Mouse (Mus musculus): ENCODE data around the gene Npas4.
"Not testable (repeated sequence)": the region's sequence is repeated elsewhere in the genome, so short reads cannot be mapped to it uniquely, and the experiment has no call there.

The Npas4 gene

DNA sequence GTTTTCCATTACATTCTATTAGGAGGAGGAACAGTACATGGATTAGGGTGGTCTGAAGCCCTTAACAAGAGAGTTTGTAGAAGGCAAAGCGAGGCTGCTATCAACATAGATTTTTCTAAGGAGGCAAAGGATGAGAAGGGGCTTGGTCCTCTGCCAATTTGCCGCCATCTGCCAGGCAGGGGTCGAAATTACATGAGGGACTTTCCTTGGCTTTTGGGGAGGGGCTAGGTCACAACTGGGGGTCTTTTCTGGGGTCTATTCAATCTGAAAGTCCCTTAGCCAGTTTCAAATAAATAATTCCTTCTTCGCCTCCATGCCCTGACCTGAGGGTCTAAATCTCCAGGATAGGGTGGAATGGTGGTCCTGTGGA, at the start of gene Npas4:
Gene Npas4 (minus strand): TSS at position 61 of the 370 bp plus-strand sequence.
- DNase-seq, result no peak

DNA sequence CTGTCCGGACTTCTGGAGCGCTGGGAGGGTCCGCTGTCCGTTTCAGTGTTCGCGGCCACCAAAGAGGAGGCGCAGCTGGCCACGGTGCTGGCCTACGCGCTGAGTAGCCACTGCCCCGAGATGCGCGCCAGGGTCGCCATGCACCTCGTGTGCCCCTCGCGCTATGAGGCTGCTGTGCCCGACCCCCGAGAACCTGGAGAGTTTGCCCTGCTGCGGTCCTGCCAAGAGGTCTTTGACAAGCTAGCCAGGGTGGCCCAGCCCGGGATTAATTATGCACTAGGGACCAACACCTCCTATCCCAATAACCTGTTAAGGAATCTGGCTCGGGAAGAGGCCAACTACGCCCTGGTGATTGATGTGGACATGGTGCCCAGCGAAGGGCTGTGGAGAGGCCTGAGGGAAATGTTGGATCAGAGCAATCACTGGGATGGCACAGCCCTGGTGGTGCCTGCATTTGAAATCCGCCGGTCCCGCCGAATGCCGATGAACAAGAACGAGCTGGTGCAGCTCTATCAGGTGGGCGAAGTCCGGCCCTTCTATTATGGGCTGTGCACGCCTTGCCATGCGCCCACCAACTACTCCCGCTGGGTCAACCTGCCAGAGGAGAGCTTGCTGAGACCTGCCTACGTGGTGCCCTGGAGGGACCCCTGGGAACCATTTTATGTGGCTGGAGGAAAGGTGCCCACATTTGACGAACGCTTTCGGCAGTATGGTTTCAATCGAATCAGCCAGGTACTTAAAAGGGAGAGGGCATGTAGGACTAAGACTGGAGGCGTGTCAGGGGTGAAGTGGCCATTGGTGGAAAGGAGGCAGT, 49.4 kb upstream of the Npas4 start:
- DNase-seq, result peak; percentile 45

DNA sequence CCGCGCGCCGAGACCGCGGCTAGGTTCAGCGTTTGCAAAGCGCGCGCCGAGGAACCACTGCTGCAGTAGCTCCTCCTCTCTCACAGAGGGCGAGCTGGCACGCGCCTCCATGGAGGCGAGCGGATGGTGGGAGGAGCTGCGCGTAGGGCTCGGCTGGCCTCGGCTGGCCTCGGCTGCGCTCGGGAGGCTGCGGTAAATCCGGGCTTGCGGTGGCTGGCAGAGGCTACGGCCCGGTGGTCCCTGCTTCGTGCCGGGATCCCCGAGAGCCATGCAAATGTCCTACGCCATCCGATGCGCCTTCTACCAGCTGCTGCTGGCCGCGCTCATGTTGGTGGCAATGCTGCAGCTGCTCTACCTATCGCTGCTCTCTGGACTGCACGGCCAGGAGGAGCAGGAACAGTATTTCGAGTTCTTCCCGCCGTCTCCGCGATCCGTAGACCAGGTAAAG, 48.6 kb upstream of the Npas4 start, which contains the start of the genes B4gat1 and AC124502.3:
Gene B4gat1 (plus strand): TSS at position 118 of the 448 bp plus-strand sequence.
Gene AC124502.3 (plus strand): TSS at position 183 of the 448 bp plus-strand sequence.
- peak; percentile 96 for DNase-seq

DNA sequence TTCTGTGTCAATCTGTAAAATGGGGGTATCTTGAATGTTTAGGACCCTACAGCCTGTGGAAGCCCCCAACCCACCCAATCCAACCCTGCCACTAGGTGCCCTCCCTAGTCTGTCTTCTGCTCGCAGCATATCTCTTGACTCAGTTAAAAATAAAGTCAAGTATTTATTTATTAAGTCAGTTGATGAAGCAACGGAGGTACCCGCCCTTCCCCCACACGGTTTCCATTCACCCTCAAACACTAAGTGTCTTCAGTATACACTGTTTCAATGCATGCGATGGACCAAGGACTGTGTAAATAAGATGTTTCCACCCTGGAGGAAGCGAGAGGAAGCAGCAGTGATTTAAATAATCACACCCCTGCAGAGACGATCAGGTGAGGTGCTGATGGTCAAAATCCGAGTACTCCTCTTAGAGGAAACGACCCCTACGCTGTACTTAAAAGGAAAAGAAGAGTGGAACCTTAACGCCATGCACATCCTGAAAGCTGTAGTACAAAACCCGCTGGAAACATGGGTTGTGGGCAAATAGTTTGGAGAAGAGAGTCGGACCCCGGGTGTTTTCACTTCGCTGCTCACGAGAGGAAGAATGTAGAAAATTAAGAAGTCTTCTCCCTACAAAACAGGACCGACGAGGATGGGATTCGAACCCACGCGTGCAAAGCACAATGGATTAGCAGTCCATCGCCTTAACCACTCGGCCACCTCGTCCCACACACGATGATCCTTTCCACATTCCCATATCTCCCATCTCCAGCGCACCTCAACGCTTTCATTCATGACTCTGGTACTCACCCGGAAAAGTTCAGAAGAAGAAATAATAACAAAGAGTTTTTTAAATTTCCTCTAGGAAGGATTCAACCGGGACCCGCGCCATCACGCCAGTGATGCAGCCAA, 47.8 kb upstream of the Npas4 start:
- DNase-seq, result peak; percentile 88

DNA sequence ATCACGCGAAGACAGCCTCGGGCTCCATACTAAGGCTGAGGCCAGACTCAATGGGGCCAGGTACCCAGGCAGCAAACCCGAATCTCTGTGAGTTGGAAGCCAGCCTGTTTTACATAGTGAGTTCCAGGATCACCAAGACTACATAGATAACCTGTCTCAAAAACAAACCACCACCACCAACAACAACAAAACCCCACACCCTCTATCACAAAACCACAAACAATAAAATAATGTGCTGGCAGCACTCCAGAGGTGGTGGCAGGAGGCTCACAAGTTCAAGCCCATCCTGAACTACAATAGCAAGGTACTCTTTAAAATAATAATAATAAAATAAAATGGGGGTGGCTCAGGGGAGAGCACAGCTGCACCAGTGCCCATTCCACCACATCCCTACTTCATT, 46.5 kb upstream of the Npas4 start:
- DNase-seq, result no peak

DNA sequence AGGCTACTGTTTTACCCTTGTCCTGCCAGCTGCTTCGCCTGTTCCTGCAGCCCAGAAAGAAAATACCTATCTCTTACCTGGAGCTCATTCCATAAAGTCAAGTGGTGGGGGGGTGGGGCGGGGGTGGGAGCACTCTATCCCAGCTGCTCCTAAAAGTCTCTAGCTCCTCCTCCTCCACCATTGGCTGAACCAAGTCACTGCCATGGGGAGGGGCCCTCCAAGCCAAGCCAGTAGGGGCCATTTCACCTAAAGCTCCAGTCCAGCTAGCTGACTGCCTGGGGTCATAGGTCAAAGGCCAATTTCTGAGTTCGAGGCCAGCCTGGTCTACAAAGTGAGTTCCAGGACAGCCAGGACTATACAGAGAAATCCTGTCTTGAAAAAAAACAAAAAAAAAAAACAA, 42.6 kb upstream of the Npas4 start:
- DNase-seq, result no peak

DNA sequence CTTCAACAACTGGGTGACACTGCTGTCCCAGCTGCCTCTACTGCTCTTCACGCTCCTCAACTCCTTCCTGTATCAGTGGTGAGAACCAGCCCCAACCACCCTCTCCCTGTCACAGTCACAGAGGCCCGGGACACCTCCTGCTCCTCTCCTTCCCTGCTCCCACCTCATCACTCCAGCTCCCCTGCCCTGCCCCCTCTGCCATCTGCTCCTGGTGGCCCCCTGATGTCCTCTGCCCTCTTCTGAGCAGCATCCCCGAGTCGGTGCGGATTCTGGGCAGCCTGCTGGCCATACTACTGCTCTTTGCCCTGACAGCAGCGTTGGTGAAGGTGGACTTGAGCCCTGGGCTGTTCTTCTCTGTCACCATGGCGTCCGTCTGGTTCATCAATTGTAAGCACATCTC, 36.0 kb upstream of the Npas4 start:
- no peak for DNase-seq

DNA sequence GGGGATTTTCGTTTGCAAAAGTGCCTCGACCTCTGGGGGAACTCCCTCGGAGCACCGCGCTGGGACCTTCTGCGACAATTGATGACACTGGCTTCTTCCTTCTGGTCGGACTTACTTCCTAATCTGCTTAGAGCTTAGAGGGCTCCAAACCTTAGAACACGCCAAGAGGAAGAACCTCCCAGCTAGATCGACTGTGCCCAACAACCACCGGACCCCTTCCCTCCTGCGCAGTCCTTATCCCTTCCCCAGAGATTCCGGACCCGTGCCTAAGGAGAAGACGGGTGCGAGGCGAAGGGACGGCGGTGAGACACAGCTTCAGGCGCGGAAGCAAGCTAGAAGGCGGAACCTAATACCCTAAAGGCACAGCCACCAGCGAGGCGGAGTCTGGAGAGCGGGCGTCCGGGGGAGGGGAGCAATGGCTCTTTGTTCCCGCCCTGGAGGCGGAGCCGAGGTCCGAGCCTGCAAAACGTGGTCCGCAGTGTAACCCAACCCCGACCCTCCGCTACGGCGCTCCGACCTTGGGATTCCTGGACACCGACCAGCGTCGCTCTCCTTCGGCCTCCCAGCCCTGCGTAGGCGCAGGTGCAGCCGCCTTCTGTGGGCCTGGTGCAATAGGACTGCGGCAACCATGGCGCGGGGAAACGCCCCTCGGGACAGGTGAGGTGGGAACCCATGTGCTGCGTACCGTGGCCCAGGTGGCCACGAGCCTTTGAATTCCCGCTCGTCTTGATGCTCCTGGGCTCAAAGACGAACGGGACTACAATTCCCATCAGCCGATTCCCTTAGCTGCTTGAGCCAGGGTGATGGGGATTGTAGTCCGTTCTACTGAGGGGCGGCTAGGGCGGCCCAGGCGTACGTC, 33.7 kb upstream of the Npas4 start, which contains the start of gene Slc29a2:
Gene Slc29a2 (plus strand): TSS at position 240 of the 859 bp plus-strand sequence.
- DNase-seq, result peak; percentile 97

DNA sequence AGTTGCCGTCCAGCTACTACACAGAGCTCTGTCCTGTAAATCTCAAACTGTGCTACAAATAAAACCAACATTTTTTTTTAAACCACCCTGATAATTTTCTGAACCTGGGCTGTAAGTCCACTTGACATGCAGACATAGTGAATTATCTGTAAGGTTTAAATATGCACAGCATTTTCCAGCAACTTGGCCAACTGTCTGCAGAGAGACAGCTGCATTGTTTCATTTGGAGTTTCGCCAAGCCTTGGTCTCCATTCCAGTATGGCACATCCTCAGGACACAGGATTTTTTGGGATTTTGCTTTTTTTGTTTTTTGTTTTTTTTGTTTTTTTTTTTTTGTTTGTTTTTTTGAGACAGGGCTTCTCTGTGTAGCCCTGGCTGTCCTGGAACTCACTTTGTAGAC, 31.3 kb upstream of the Npas4 start:
- no peak for DNase-seq

DNA sequence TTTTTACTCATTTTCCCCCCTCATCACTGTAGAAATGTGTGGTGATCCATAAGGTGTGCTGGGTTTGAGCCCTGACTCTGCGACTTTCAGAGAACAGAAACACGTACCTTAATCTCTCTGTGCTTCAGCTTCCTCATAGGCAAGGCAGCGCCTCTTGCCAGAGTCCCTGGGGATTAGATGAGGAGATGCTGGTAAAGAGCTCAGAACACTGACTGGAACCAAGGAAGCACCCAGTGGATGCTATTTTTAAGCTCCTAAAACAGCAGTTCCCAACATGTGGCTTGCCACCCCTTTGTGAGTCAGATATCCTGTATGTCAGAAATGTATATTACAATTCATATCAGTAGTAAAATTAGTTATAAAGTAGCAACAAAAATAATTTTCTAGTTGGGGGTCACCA, 28.1 kb upstream of the Npas4 start:
- DNase-seq, result no peak

DNA sequence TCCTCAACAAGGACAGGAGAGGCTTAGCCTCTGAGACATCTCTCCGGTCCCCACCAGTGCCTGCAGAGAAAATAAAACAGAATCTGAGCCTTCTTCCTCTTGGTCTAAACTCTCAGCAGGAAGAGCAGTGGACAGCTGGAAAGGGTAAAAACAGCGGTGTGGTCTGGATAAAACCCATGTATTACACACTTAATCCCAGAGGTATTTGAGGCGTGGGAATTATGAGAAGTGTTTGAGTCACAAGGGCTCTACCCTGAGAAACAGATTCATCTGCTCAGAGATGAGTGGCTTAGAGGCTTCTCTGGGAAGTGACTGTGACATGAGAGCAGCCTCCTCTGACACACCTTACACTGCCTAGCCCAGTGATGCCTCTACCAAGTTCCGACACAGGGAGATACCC, 27.5 kb upstream of the Npas4 start:
- no peak for DNase-seq

DNA sequence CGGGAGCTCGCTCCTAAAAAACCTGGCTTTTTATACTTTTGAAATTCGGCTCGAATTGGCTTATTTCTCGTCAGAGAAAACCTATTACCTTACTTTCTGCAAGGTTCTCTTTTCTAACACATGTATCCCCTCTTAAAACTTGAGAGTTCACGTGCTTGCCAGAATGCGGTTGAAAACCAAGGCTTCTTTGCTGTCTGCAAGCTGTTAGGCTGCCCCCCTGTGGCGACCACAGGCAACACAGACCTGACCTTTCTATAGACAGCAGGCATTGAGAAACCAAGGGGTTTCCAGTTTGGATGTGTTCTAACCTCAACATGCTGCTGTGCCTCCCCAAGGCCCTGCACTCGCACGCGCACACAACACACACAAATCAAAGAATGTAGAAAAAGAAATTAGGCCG, 26.7 kb upstream of the Npas4 start:
- DNase-seq, result peak; percentile 82

DNA sequence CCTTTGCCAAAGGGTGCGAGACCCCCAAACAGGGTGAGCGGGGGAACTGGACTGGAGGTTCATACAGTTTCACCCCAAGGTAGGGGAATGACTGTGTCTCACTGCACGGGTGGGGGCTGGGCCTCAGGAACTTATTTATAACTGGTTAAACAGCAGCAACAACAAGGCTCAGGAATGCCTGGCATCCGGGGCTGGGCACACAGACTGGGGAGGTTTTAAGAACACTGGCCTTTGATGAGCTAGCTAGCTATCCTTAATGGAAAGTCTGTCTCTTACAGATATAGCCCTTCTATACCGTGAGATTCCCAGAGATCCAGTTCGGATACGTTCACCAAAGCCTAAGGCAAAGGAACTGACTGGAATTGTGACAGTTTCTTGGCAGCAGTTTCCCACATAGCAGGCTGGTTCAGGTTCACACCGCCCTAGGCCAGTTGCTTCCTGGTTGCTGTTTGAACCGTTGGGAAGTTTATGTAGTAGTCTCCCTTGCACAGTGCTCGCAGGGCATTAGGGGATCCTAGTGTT, 26.2 kb upstream of the Npas4 start:
- peak; percentile 30 for DNase-seq

DNA sequence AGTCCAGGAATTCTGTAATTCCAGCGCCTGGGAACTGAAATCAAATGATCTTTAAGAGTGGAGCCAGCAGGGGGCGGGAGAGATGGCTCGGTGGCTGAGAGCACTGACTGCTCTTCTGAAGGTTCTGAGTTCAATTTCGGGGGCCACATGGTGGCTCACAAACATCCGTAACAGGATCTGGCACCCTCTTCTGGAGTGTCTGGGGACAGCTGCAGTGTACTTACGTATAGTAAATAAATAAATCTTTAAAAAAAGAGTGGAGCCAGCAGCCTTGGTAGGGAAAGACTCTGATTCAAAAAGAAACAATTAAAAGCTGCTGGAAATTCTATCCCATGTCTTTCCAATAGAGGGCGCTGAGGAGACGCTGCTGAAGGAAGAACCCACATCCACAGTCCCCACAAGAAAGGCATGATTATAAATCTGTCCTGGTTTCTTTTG, 24.9 kb upstream of the Npas4 start:
- peak; percentile 58 for DNase-seq

DNA sequence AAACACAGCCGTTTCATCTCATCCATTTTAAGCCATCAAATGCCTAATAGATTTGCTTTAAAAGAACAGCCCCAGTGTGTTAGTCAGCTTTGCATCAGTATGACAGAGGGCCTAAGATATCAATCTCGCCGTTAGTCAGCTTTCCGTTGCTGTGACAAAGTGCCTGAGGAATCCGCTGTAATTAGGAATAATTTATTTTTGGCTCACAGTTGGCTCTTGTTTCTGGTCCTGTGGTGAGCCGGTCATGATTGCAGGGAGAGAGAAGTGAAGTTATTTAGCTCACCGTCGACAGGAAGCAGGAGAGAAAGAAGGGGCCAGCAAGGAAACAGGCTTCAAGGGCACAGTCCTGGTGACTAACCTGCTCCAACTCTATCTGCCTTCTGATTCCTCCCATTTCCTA, 23.0 kb upstream of the Npas4 start:
- DNase-seq, result no peak

DNA sequence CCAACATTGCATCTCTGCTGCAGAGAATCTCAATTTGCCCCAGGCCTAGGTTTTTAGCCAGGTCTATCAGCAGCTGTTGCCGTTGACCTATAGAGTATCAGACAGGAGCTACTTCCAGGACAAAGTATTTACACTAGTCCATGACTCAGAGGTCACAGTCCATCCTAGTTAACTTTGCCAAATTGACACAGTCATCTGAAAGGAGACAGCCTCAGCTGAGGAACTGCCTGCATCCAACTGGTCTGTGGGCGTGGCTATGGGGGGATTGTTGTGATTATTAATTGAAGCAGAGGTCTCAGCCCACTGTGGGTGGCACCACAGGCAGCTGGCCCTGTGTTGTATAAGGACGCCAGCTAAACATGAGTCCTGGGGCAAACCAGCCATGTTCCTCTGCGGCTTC, 14.8 kb upstream of the Npas4 start:
- DNase-seq, result no peak

DNA sequence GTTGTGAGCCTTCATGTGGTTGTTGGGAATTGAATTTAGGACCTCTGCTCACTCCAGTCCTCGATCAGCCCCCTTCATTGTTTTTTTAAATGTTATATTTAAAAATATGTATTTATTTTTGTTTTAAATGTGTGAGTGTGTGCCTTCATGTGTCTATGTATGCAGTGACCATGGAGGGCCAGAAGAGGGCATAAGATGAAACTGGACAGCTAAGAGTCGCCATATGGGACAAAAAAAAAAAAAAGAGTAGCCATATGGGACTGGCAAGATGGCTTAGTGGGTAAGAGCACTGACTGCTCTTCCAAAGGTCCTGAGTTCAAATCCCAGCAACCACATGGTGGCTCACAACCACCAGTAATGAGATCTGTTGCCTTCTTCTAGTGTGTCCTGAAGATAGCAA, 13.5 kb upstream of the Npas4 start:
- not testable (repeated sequence) for DNase-seq

DNA sequence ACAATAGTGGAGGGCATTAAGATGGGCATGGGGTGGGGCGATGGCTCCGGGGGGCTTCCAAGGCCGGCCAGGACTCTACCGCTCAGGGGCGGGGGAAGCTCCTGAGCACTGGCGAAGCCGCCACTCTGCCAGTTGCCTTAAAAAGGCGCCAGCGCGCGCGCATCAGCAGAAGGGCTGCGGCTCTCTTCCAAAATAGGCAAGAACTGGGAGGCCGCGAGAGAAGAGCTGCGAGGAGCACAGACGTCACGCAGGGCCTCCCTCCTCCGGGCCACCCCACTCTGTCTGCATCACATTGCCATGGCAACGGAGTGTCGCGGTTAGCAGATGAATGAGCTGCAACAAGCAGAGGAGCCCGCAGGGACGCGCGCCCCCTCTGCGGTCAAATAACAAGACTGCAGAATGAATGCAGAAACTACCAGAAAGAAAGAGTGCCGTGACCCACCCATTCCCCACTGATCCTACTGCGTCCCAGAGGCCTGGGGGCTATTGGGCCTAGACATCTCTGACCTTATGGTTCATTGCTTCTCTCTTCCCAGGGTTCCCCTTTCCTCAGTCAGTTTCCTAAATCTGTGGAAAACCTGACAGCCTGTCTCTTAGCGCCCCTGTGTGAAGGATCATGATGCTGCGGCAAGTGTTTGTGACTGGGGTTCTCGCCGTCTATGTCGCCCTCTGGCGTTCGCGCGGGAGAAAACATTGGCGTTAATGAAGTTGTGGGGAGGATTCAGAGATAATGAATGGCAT, 11.7 kb upstream of the Npas4 start:
- DNase-seq, result peak; percentile 94

DNA sequence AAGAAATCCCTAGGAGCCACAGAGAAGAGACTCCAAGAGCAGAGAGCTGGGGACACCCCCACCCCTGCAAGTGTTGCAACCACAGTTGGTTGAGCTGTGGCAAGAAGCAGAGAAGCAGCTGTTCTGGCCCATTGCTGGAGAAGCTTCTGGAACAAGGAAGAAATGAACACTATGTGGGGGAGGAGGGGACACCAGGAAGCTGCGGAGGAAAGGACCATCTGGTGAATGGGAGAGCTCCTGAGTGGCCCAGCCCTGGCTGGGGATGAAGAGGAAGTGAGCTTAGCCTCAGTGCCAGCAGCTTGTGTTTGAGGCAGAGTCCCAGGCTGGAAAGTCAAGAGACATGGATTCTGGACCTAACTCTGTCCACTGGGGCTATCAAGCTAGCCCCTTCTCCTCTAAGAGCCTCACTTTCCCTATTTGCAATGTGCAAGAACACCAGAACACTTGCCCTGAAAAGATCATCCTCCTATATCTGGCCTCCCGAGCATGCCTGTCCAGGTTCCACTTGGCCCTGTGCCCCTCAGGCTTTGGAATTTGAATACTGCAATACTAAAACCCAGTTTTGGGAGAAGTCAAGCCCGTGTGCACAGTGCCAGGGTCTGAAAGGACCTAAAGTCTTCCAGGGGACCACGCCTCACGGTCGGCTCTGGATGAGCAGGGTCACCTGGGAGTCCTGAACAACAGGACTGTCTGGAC, 9.5 kb upstream of the Npas4 start:
- DNase-seq, result no peak

DNA sequence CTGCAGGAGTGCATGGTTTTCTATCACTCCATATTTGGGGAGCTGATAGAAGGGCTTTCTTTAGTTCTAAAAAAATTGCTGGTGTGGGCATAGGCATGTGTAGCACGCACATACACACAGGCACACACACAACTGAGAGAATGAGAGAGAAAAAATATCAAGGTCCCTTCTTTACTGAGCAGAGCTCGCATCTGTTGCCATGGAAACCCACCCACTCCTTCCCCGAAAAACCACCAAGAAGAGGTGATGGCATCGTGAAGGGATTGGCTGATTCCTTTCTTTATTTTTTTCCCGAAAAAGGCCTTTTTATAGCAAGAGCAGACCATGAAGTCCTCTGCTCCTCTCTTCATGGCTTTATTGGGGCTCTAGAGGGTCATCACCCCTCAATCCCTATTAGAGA, 3.9 kb upstream of the Npas4 start:
- DNase-seq, result no peak

DNA sequence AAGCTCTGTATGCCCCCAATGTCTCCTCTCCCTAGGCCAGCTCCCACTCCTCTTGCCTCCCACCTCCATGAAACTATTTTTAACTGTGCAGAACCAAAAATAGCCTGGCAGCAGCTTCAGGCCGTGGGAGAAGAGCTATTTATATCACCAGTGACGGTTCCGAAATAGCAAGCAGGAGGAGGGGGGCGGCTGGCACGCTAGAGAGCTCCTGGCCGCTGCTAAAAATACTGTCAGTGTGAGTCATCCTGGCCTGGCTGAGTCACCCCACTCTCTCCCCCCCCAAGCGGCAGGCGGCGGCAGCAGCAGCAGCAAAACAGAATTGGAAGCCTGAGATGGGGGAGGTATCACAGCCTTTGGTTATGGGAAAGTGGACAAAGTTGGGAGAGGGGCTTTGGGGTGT, 2.8 kb upstream of the Npas4 start:
- DNase-seq, result peak; percentile 11

Measured in embryo, embryonic 11 days (tissue).